Mouse (Mus musculus) spleen, postnatal 36 days (tissue): ENCODE data around the gene Sema4d.
A peak's percentile ranks its signal among the peaks of the same experiment; 100 is the strongest.
"Not testable (repeated sequence)": the region's sequence is repeated elsewhere in the genome, so short reads cannot be mapped to it uniquely, and the experiment has no call there.

ENCODE experiments used
- DNase-seq, 2 experiments: peaks; one replicate each; pipeline ENCODE4 v3.0.0; 2022; ENCODE audit warnings: low spot score in 2 of 2, mixed read lengths in 1 of 2

Gene Sema4d

DNA sequence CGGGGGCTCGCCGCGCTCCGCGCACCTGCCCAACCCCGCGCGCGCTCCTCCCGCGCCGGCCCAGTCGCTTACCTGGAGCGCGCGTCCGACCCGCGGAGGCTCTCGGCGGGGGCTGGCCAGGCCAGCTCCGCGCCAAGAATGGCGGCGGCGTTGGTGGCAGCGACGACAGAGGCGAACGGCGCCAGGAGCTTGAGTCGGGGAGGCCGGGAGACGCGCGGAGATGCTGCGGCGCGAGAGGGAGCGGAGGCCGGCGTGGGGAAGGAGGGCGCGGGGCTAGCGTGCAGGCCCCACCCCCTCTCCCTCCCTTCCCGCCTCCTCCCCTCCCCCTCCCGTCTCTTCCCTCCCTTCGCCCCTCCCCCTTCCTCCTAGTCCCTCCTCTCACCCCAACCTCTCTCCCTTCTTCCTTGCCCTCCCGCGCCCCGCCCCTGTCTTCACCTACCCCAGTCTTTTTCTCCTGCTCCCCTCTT is at the start of gene Sema4d:
TSS of gene Sema4d (minus strand) at position 323 of the 467 bp plus-strand sequence.
- DNase-seq = peak; percentile 73 to 78

DNA sequence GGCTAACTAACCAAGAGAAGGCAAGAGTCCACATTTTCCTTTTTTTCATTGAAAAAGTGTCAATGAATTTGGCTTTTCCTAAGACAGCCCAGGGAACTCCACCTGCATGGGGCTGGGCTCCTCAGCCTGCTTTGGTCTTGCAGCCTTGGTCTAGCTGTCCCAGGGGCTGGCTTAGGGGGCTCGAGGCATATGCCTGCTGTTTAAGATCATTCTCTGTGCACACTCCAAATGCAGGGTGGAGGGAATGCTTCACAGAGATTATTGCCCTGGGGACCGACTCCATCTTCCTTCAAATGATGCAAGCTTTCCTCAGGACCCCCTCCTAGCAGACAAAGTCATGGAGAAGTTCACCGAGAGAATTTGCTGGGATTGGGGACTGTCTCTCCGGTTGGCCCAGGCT is 49.8 kb upstream of the Sema4d start:
- DNase-seq = no peak

DNA sequence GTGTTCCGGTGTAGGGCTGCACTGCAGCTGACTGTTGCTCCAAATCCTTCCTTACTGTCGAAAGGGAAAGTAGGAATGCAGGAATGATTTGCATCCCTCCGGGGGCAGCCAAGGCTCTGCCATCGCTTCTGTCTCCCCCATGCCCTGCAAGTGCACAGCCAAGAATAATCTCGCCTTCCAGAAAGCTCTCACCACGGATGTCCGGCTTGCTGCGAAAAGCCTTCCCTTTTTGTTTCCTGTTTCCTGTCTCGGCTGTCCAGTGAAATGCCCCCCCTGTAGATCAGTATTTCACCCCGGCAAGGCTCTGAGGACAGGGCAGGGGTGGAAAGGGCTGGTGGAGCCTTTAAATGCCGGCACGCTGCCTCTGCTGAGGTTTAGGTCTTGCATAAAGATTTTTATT is 49.2 kb upstream of the Sema4d start:
- DNase-seq = no peak

DNA sequence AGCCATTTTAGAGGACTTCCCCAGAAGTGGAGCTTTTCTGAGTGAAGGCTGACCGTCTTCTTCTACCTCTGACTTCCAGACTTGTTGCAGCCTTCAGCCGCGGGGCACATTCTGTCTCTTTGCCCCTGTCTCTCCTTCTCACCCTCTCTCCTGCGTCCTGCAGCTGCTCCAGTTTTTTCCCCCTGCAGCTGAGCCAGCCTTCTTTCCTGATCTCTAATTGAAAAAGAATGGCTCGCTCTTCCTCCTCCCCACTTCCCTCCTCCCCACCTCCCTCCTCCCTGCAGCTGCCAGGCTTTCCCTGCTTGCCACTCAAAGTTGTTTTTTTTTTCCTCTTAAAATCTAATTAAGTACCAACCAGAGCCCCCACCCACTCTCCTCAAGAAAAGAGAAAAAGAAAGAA is 48.6 kb upstream of the Sema4d start:
- DNase-seq = no peak

DNA sequence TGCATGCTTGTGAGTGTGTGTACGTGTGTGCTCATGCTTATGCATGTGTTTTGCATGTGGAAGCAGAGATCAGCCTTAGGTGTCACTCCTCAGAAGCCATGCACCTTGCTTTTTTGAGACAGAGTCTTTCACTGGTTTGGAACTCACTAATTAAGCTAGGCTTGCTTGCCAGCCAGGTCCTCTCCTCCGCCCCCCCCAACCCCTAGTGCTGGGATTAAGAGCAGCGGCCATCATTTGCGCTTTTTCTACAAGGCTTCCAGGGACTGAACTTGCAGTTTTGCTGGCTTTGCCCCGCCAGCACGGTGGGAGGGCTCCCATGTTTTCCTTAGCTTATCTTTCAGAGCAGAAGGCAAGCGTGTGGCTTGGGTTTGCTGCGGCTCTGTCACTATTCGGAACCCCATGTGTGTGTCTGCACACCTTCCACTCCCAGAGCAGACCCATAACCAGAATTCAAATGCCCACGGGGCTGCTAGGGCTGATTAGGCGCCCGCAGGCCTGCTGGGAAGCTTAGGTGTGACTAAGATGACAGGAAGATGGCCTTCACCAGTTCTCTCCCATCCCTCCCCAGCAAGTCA is 48.1 kb upstream of the Sema4d start:
- peak; percentile 20 to 39 for DNase-seq

DNA sequence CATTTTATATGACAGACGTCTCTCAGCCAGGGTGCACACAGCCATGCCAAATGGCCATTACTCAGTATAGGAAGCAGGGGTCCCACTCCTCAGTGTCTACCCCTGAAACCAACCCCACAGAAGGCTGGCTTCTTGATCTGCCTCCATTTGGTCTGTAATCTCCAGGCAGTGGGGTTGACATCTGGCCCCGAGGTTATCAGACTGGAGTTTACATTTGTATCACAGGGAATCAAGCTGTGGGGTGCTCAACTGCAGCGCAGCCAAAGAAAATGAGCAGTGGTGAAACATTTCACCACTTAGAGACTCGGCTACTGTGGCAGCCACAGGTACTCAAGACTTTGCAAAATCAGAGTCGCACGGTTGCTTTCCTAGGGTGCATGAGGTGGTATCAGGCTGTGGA is 47.2 kb upstream of the Sema4d start:
- DNase-seq = no peak

DNA sequence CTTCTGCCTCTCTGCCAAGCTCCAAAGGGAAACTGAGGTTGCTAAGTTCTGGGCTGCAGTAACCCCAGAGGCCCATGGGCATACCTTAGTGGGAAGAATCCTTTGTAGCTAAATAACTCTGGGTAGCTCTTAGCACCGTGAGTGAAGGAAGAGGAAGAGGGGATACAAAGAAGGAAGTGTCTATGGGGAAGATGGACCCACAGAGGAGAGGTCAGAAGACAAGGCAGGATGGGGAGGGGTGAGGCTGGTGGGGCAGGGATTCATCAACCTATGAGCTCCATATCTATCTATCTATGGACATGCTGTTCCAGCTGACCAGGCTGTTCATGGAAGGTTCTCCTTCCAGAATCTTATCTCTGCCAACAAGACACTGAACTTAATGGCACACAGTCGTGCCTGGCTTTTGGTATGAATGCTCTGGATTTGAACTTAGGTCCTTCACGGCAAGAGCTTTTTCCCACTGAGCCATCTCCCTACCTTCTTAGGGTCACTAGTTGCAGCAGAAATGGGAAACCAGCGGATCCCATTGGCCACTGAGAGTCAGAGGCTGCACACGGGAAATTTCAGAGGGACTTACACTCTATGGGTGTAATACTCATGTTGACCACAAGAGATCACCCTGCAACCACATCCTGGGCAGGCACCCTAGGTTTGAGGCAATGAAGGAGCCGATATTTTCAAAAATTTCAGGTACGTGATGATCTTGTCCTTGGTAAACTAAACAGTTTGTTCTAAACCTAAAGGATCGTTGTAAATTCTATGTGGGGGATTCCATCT is 45.9 kb upstream of the Sema4d start:
- peak; percentile 27 to 50 for DNase-seq

DNA sequence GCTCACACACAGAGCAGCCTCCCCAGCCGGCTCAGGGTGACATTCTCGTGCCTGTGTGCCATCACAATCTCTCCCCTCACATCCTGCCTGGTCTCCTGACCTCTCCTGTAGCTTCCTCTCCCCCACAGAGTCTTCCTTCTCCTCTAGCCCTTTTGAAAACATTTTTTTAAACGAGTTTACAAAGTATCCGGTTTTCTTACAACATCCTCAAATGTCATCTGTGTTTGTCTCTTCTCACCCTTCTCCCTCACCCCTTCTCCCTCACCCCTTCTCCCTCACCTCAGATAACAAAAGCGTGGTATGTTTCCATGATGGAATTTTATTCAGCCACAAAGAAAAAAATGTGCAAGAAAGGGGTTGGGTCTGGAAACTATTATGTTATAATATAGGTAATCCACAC is 43.9 kb upstream of the Sema4d start:
- DNase-seq = no peak

DNA sequence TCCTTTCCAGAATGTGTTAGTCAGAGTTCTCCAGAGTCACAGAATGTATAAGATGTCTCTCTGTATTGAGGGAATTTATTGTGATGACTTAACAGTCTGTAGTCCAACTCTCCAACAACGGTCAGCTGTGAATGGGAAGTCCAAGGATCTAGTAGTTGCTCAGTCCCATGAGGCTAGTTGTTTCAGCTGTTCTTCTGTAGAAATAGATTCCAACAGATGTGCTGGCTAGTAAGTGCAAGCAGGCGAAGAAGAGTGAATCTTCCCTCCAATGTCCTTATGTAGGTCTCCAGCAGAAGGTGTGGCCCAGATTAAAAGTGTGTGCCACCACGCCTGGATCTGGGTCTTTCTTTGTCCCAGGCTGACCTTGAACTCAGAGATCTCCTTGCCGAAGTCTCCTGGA is 41.7 kb upstream of the Sema4d start:
- not testable (repeated sequence) for DNase-seq

DNA sequence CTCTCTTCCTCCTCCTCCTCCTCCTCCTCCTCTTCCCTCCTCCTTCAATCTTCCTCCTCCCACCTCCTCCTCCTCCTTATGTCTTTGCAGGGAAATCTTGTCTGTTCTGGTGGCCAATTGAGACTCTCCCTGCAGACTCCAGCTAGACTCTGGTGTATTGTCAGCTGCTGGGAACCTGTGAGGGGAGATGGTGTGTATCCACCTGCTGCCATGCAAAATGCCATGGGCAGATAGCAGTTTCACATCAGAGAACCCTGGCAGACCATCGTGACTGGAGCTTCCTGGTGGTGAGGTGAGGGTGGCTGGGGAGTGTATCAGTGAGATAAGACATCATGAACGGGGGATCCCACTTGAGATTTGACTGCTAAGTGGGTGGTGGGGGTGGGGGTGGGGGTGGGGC is 41.0 kb upstream of the Sema4d start:
- no peak for DNase-seq

DNA sequence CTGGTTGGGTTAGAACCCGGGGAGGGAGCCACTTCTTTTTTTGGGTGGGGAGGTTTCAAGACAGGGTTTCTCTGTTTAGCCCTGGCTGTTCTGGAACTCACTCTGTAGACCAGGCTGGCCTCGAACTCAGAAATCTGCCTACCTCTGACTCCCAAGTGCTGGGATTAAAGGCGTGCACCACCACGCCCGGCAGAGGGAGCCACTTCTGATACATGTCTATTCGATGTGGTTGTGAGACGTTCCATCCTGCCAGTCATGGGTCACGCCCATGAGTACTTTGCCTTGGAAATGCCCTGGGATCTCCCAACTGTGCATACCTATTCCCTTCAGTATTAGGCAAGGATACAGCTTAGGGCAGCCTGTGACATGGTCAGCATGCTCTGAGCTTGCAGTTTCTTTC is 40.5 kb upstream of the Sema4d start:
- DNase-seq = not testable (repeated sequence)

DNA sequence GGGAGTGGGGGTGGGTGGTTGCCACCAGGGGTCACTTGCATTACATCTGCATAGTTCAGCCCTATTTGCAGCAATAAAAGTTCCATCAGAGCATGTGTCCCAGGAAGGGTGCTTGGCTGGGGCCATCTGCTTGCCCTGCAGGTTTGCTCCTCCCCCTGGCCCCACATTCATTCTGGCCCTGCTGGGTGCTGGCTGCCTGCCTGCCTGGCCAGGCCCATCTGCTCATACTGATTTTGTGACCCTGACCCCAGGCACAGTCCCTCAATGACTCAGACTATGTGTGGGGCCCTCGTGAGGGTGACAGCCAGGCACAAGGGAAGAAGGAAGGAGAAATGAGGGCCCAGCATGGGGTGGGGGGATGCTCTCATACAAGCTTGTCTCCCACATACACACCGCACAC is 40.1 kb upstream of the Sema4d start:
- DNase-seq = no peak

DNA sequence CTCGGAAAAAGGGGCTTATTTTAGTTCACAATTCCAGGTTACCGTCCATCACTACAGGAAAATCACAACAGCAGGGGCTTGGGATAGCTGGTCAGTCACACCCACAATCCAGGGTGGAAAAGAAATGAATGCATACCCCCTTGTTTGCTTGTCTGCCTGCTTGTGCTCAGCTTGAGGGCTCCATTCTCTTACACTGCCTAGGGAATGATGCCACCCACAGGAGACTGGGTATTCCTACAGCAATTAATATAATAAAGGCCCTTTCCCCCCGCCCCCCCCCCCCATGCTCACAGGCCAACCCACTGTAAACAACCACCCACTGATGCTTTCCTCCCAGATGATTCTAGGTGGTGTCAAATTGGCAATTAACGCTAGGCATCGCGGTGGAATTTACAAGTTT is 38.9 kb upstream of the Sema4d start:
- no peak for DNase-seq

DNA sequence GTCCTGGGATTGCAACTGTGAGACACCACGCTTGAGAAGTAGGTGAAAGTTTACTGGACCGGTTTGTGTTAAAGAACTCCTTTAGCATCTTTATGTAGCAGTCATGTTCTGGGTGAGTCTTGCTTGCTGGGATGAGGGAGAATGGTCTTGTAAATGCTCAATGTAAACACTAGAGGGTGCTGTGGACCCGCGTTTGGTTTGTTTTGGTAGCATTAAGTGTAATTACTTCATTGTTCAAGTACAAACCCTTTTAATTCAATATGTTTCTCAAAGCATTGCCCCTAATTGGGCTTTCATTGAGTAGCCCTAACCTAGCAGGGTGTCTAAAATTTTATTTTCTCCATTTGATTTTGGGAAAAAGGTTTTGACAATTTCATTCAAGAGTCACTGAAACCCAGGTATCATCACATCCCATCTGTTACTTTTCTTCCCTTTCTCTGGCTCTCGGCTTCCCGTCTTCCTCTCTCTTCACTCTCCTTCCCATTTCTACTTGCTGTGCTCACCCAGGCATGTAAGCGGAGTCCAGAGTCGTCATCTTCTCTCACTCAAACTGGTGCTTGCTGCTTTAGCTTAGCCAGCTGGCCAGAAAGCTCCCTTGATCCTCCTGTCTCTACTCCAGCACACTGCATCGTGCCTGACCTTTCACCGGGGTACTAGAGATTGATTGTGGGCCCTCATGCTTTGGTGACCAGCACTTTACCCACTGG is 37.4 kb upstream of the Sema4d start:
- no peak for DNase-seq

DNA sequence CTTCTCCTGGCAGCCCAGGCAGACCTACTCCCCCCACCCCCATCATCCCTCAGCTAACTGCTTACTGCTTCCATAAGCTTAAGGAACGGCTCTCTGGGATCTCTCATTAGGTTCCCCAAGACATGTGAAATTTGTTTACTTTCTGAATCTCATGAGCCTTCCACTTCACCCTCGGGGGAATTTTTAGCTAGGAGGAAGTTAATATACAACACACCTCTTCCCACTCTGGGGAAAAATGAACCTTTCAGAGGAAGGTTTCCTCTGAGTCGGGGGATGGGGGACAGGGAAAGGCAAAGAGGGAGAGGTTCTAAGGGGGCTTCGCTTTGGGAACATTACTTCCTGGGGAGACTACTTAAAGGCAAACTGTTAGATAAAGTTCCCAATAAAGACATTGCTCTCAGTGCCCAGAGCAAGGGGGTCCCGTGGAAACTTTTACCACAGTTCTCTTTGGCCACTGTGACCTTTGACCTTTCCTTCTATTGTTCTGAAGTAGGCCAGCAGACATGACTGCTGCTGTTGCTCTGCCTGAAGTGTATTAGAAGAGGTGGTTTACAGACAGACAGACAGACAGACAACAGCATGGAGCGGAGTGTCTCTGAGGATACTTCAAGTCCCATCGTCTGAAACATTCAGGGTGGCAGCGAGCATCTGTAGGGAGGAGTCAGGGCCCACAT is 30.4 kb upstream of the Sema4d start:
- DNase-seq = no peak

DNA sequence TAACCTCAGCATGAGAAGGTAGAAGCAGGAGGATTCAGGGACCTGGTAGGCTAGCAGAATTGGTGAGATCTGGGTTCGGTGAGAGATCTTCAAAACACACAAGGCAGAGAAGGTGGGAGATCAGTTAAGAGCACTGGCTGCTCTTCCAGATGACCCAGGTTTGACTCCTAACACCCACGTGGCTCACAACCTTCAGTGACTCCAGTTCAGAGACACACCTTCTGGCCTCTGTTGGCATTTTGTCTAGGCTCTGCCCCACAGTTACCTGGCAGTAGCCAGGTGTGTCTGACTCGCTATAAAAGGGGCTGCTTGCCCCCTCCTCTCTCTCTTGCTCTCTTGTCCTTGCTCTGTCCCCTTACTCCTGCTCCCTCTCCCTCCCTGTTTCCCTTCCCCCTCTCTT is 28.4 kb upstream of the Sema4d start:
- no peak for DNase-seq

DNA sequence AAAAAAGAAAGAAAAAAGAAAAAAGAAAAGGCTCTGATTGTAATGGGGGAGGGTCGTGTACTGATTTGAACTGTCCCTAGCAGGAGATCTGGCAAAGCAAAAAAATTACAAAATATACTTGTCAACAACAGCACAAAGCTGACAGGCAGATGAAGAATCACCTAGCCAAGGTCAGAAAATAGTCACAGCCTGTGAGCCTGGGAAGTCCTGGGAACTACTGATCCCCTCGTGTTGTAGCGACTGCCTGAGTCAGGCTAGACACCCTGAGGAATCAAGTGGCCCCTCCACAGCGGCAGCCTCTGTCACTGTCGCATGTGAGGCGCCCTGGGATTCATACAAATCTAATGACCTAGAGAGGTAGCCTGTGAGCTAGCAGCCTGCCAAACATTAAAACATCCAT is 25.8 kb upstream of the Sema4d start:
- DNase-seq = no peak

DNA sequence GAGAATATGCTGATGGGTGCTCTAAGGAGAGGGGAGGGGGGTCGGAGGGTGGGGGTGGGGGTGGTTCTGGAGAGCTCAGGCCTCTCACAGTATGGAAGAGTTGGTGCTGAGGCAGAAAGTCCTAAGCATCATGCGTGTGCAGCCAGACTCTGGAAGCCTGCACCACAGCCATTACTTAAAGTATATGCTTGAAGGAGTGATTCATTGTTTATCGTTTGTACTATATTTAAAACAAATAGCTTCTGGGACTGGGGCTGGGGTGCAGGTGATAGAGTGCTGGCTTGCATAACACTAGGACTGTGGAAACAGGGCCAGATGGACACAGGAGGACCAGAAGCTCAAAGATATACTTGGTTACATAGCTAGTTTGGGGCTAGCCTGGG is 25.4 kb upstream of the Sema4d start:
- no peak for DNase-seq

DNA sequence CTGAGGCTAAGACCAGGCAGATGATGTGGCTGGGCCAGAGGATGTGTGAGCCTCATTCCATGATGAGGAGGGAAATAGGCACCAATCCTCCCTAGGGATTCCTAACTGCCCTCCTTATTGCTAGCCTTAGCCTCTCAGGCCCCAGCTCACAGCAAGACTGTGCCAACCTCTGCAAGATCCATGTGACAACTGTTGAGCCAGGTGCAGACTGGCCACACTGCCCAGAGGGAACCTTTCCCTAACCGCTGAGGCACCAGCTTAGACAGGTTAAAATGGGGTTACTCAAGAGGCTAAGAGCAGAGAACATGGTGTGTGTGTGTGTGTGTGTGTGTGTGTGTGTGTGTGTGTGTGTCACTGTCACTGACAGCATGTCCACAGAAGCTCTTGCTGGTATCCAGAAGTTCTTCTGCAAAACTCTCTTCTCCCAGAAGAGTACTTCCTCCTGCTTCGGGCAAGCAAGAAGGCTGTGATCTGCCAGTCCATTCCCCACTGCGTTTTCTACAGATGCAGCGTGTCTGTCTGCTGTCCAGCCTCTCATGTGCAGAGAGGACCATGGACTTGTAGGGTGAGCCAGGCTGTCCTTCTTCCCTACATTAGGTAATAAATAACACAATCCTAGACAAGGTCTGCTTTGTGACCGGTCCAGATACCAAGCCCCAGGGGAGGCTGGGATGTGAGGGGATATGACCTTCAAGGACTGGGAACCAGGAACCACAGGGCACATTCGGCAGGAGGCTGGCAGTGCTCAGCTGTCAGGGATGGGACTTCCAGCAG is 24.8 kb upstream of the Sema4d start:
- no peak for DNase-seq

DNA sequence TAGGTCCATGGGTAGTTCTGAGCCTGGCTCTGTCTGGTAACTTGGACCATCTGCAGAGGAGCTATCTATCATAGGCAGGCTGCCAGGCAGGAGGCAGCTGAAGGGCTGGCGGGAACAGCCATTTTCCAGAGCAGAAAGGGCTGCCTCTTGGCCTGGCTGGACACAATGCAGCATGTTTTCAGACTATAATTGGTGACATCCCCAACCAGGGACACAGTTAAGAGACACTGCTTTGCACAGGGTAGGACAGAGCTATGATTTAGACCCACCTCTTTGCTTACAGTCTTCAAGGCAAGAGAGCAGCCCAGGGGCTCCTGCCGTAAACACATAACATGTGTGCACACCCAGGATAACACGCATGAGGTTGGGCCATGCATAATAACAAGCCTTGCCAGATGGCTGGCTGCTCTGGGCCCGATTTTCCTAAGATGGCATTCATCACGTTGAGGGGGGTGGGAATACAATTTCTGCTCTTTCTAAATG is 23.1 kb upstream of the Sema4d start:
- no peak for DNase-seq

DNA sequence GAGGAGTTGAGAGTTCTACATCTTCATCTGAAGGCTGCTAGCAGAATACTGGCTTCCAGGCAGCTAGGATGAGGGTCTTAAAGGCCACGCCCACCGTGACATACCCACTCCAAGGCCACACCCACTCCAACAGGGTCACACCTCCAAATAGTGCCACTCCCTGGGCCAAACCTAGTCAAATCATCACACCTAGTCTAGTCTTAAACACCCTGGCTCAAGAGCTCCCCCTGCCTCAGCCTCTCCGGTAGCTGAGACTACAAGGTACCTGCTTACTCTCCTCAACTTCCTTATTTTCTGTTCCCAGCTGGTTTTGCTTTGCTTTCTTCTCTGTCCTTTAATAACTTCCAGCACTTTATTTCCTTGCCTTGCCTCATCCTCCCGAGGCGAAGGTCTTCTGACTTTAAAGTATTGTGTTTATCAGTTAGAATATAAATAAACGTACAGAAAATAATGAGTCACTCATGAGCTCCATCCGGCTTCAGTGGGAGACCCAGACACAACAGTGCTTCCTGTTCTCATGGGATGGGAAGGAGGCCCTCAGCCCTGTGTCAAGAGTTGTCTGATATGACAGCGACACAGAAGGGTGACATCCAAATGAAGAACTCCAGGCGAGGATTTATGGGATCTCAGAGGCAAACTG is 22.4 kb upstream of the Sema4d start:
- peak; percentile 83 to 88 for DNase-seq
